13 mouse cellular contexts compared by ENCODE assay signal in genomic region chr5:117485411-117485810, GRCm38 (mm10).
"Had no signal": no experiment of that assay in that cellular context is flagged by ENCODE, and none has a peak within 500 bp of the region (broad histone marks: within the 10 kb centered on the region; RNA-seq: fewer than 3 reads in every experiment).

No protein-coding gene starts in this region.

- H3K9me3 ChIP-seq: megakaryocyte, embryonic 14.5 days; midbrain, embryonic 13.5 days; midbrain, embryonic 15.5 days; neural tube, embryonic 12.5 days had no signal

- DNase-seq: lung, adult 18-20 months; lung, embryonic 14.5 days; lung, postnatal 10 days; lung, postnatal 4 days; right cerebral cortex, postnatal 14 days; thymus, adult 18-20 months; thymus, postnatal 14 days; thymus, postnatal 36 days had no signal

- H3K27me3 ChIP-seq: midbrain, embryonic 13.5 days; midbrain, embryonic 15.5 days; neural tube, embryonic 12.5 days had no signal

- ATAC-seq: midbrain, embryonic 13.5 days; midbrain, embryonic 15.5 days had no signal

- H3K36me3 ChIP-seq: midbrain, embryonic 13.5 days; midbrain, embryonic 15.5 days; neural tube, embryonic 12.5 days had no signal

- H3K4me2 ChIP-seq: lung, embryonic 14.5 days; midbrain, embryonic 11.5 days; midbrain, embryonic 13.5 days; midbrain, embryonic 15.5 days; neural tube, embryonic 12.5 days had no signal

- H3K4me3 ChIP-seq: megakaryocyte, embryonic 14.5 days; midbrain, embryonic 13.5 days; midbrain, embryonic 15.5 days; neural tube, embryonic 12.5 days had no signal

- H3K4me1 ChIP-seq: megakaryocyte, embryonic 14.5 days; midbrain, embryonic 15.5 days; neural tube, embryonic 12.5 days had no signal

- H3K27ac ChIP-seq: midbrain, embryonic 13.5 days; midbrain, embryonic 15.5 days; neural tube, embryonic 12.5 days had no signal

- H3K9ac ChIP-seq: lung, embryonic 14.5 days; midbrain, embryonic 13.5 days; midbrain, embryonic 15.5 days; neural tube, embryonic 12.5 days had no signal
